Mouse (Mus musculus) layer of hippocampus, adult 11-12 months (tissue): ENCODE results near the gene Gm10096.
"Not testable (repeated sequence)": the region's sequence is repeated elsewhere in the genome, so short reads cannot be mapped to it uniquely, and the experiment has no call there.

Source experiments
- DNase-seq: peaks from one replicate; pipeline ENCODE4 v3.0.0; 2022; ENCODE audit warnings: low spot score

Gm10096 gene

DNA sequence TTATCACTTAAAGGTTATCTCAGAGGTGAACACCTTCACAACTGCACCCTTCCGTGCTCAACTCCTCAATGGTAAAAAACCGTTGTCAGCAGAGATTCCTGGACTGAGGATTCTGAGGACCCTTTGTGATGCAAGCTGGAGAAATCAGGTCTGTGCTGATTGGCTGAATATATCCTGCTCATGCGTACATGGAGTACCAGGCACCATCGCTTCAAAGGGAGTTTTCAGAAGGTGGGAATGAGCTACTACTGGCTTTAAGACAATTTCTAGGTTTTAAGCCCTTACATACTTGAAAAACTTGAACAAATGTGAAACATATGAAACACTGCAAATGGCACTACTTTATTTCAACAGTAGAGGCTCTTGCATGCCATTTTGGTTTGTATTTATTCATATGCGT, at the start of gene Gm10096:
TSS of gene Gm10096 (minus strand) at position 101 of the 400 bp plus-strand sequence.
- DNase-seq: not testable (repeated sequence)
